Mouse (Mus musculus) embryonic fibroblast, embryonic 13.5 days (primary cell): ENCODE results near the gene Golm1. TPM values are rescaled to one million over a fixed set of nuclear protein-coding genes. Genes with fewer than 3 reads are reported as not detected.

Experiments
- H3K27ac ChIP-seq: 2 replicates; pipeline ENCODE4 v1.5.1; 2012; ENCODE audit warnings: low read length, control low read depth, inconsistent platforms; ENCODE audit not compliant: insufficient read depth
- H3K4me1 ChIP-seq: 2 replicates; pipeline ENCODE4 v1.6.1; 2011; ENCODE audit warnings: low read length; ENCODE audit not compliant: control insufficient read depth, insufficient read depth
- H3K4me3 ChIP-seq: 2 replicates; pipeline ENCODE4 v1.5.1; 2011; ENCODE audit warnings: mild to moderate bottlenecking, control low read depth, low read length; ENCODE audit not compliant: insufficient read depth
- CTCF ChIP-seq: IDR thresholded peaks from 2 replicates; pipeline ENCODE4 v1.5.1; 2011; ENCODE audit warnings: mild to moderate bottlenecking, control low read depth, low read length, moderate library complexity, borderline replicate concordance; ENCODE audit not compliant: insufficient read depth
- POLR2A ChIP-seq: IDR thresholded peaks from 2 replicates; pipeline ENCODE4 v1.6.1; 2011; ENCODE audit warnings: low read depth, mild to moderate bottlenecking, control low read depth, low read length, moderate library complexity
- polyA plus RNA-seq: library from polyadenylated mRNA; stranded (reverse); fragments of >200 nt; gene quantifications from 2 replicates; pipeline ENCODE4 v1.2.4, GENCODE M21; 2011; ENCODE audit warnings: low read depth; ENCODE audit not compliant: missing spikeins, insufficient read length

The Golm1 gene
- polyA plus RNA-seq, 1 experiment: 36.1 TPM

GRCm38 (mm10) chr13:59699131-59699530 is 23.5 kb upstream of the Golm1 start:
- TF ChIP-seq POLR2A: no peak
- no peak for TF ChIP-seq CTCF
- H3K27ac ChIP-seq: no peak overlapping the region
- H3K4me3 ChIP-seq: no peak overlapping the region
- no peaks in the 10 kb centered on the region for H3K4me1 ChIP-seq

- Histone ChIP-seq H3K4me1 (no peaks in the 10 kb centered on the region), H3K27ac (no peak overlapping the region), H3K4me3 (no peak overlapping the region)
- TF ChIP-seq POLR2A: no peak
- no peak for TF ChIP-seq CTCF
Measured at GRCm38 (mm10) chr13:59695781-59696180, 20.2 kb upstream of the Golm1 start.

DNA sequence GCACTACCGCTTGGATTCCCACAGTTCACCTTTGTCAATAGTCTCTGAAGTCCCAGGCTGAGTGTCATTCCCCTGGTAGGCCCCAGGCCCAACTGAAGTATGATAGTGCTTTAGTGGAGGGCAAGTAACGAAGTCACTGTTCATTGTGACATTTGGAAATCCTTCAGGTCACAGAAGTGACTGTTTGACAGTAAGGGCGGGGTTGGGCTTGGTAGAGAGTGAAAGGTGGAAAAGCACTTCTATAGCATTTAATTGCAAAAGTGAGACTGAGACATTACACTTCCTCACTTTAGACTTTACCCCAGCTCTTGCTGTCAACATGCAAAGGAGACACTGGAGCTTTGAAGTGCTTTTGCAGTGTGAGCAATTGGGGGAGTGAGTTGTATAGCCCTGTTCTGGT is 18.4 kb upstream of the Golm1 start, which contains the start of gene 4921517D22Rik:
Gene 4921517D22Rik, minus strand, starts transcription at position 101 of the 400 bp plus-strand sequence.
- no peak within 1 kb of the TSS for H3K4me3 ChIP-seq
- H3K27ac ChIP-seq: no peak within 1 kb of the TSS
- H3K4me1 ChIP-seq: no peaks in the 10 kb centered on the region
- no peak for TF ChIP-seq POLR2A
- no peak for TF ChIP-seq CTCF

DNA sequence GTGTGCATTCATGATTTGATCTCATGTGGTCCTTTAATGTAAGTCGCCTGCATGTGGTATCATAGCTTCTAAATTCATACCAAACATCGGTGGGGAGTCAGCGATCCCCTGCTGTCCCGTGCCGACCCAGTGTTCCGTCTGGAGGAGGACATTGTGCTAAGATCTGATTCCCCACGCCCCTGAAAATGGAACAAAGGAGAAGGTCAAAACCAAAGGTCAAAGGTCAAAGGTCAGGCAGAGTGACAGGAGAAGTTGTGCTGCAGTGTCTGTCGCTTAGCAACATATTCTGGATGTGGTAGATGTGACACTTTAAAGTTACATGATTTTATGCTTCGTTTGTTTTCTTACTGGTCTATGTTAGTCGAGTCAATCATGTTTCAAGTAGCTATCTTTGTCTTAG is 15.9 kb upstream of the Golm1 start:
- Histone ChIP-seq H3K27ac (no peak overlapping the region), H3K4me1 (no peaks in the 10 kb centered on the region), H3K4me3 (no peak overlapping the region)
- TF ChIP-seq POLR2A (no peak), CTCF (no peak)

- TF ChIP-seq CTCF (no peak), POLR2A (no peak)
- no peak overlapping the region for H3K27ac ChIP-seq
- H3K4me3 ChIP-seq: no peak overlapping the region
- H3K4me1 ChIP-seq: no peaks in the 10 kb centered on the region
Measured at GRCm38 (mm10) chr13:59690576-59690975, 15.0 kb upstream of the Golm1 start.

- Histone ChIP-seq H3K4me3 (no peak overlapping the region), H3K4me1 (no peaks in the 10 kb centered on the region), H3K27ac (no peak overlapping the region)
- TF ChIP-seq POLR2A (no peak), CTCF (no peak)
Measured at GRCm38 (mm10) chr13:59689843-59690242, 14.2 kb upstream of the Golm1 start.

GRCm38 (mm10) chr13:59689313-59689712 is 13.7 kb upstream of the Golm1 start:
- TF ChIP-seq POLR2A (no peak), CTCF (no peak)
- no peak overlapping the region for H3K27ac ChIP-seq
- H3K4me1 ChIP-seq: no peaks in the 10 kb centered on the region

DNA sequence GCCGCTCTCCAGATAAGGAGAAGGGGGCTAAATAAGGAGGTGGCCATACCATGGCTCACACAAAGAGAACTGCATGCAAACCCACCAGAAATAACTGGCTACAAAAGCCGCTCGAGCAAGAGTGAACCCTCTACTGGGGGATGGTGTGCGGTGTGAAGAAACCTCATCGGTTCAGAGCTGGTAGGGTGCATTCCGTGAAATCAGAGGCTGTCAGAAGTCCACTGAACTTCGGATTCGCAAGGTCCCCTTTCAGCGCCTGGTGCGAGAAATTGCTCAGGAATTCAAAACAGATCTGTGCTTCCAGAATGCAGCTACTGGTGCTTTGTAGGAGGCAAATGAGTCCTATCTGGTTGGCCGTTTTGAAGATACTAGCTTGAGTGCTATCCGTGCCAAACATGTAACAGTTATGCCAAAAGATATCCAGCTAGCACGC is 12.7 kb upstream of the Golm1 start:
- Histone ChIP-seq H3K4me3 (no peak overlapping the region), H3K27ac (no peak overlapping the region), H3K4me1 (no peaks in the 10 kb centered on the region)
- no peak for TF ChIP-seq CTCF
- no peak for TF ChIP-seq POLR2A

More at GRCm38 (mm10) chr13:59689313-59689712, 13.7 kb upstream of the Golm1 start:
- H3K4me3 ChIP-seq: no peak overlapping the region

GRCm38 (mm10) chr13:59685236-59685635 is 9.6 kb upstream of the Golm1 start:
- Histone ChIP-seq H3K4me3 (no peak overlapping the region), H3K27ac (no peak overlapping the region), H3K4me1 (no peaks in the 10 kb centered on the region)
- TF ChIP-seq POLR2A (no peak), CTCF (no peak)

DNA sequence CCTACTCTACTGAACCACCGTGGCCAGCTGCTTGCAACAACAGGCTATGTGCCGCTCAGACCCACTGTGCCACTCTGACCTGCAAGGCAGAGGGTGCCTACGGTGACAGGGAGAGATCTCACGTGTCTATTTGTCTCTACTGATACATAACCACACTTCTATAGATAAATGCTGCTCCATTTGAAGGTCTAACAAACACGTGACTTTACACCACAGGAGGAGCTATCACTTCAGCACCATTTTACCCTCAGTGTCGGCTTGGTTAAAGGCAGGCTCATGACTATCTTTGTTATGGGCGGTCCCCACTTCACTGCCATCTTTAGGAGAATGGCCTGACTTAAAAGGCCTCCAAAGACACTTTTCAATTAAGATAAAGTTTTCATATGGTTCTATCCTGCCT is 7.0 kb upstream of the Golm1 start:
- TF ChIP-seq CTCF (no peak), POLR2A (no peak)
- no peak overlapping the region for H3K4me3 ChIP-seq
- H3K27ac ChIP-seq: no peak overlapping the region
- H3K4me1 ChIP-seq: no peaks in the 10 kb centered on the region

DNA sequence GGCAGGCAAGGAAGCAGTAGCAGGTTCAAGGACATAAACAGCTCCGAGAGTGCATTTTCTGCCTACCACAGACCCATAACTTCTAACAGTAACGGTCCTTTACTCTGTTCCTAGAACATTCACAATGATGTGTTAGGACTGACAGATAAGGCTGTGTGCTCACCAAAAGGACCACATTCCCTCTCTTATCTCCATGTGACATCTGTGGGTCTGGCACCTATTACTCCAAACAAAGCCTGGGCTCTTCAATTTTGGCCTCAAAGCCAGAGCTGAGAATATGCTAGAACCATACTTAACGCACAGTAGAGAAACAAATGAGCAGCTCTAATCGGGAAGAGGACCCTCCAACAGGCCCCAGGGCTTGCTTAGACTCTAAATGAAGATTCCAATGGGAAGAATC is 4.3 kb upstream of the Golm1 start:
- TF ChIP-seq CTCF (no peak), POLR2A (no peak)
- no peak overlapping the region for H3K4me3 ChIP-seq
- H3K4me1 ChIP-seq: no peaks in the 10 kb centered on the region
- H3K27ac ChIP-seq: no peak overlapping the region

DNA sequence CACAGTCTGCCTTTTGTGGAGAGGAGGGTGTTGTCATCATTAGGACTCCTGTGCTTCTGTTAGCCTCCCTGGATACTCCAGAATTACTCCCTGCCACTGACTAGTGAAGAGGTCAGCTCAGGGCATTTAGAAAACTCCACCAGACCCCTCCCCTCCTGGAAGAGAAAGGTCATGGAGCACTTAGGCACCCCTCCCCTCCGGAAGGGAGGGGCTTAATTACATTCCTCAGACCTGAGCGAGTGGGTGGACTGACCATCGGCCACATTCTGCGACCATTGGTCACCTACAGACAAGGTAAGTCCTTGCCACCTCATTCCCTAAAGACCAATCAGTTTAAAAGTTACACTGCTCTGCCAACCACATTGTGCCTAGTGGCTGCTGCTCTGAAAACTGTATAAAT is 3.7 kb upstream of the Golm1 start:
- TF ChIP-seq POLR2A (no peak), CTCF (no peak)
- Histone ChIP-seq H3K4me1 (no peaks in the 10 kb centered on the region), H3K4me3 (no peak overlapping the region), H3K27ac (no peak overlapping the region)
